ENCODE assay signal across 20 mouse cellular contexts in the genomic region with DNA sequence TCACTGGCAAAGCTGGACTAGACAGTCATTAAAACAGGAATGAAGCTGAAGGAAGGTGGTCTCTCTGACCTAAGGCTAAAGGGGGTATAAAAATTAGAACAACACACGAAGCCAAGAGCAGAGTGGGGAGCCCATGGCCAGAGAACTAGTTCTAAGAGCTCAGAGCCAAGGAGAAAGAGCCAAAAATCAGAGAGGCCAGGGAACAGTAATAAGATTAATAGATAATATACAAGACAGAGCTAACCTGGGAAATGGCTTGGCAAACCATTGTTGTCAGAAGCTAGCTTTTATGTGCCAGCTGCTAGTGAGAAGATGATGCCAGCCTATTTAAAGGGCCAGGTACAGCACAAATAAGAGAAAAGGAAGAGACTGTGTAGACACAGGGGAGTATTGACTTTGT.
DNase-seq lines count a peak whose midpoint lies in the region; ATAC-seq and TF ChIP-seq lines count a peak whose summit lies in the region.
"Had no signal": no experiment of that assay in that cellular context is flagged by ENCODE, and none has a peak within 500 bp of the region (broad histone marks: within the 10 kb centered on the region; RNA-seq: fewer than 3 reads in every experiment).

No protein-coding gene starts in this region.

- H3K4me2 ChIP-seq in hindbrain, postnatal 0 days (ENCODE audit: low read depth, low read length) = no peak overlapping the region
- no peak overlapping the region for H3K4me2 ChIP-seq in hindbrain, embryonic 13.5 days
- H3K4me2 ChIP-seq: embryonic facial prominence, embryonic 12.5 days; forebrain, embryonic 12.5 days had no signal

- no peak overlapping the region for H3K4me3 ChIP-seq in hindbrain, postnatal 0 days (ENCODE audit: low read length)
- no peak overlapping the region for H3K4me3 ChIP-seq in hindbrain, embryonic 13.5 days
- H3K4me3 ChIP-seq: embryonic facial prominence, embryonic 10.5 days; embryonic facial prominence, embryonic 12.5 days; forebrain, embryonic 10.5 days; forebrain, embryonic 12.5 days had no signal

- ATAC-seq in hindbrain, postnatal 0 days = no peak
- ATAC-seq in hindbrain, embryonic 13.5 days (ENCODE audit: low FRiP score) = no peak
- ATAC-seq: activated CD4-positive, CD25-positive, alpha-beta regulatory T cell, adult 4 months; forebrain, embryonic 14.5 days; forebrain, embryonic 16.5 days had no signal

- peak; percentile 67 to 69 for DNase-seq in cerebellum, postnatal 10 days
- no peak for DNase-seq in cerebellum, adult 8-10 months
- DNase-seq in hindbrain, postnatal 0 days (ENCODE audit: low spot score) = peak; percentile 26
- DNase-seq in brain, adult 2 months (ENCODE audit: low read depth, low spot score) = peak; percentile 29
- peak; percentile 34 for DNase-seq in brain, embryonic 14.5 days (ENCODE audit: low read depth)
- no peak for DNase-seq in kidney, postnatal 36 days
- no peak for DNase-seq in T-cell, adult 2 months (ENCODE audit: low spot score)
- DNase-seq: adrenal gland, adult 8-10 months; adrenal gland, postnatal 14 days; adrenal gland, postnatal 36 days; cerebellum, adult 11-12 months; cerebellum, adult 9-11 months had no signal

- no peak for TF ChIP-seq CTCF in hindbrain, postnatal 0 days (IDR thresholded peaks at IDR 0.05; ENCODE audit: low read depth)
- no peak for TF ChIP-seq CTCF in brain, embryonic 14.5 days (IDR thresholded peaks at IDR 0.05; ENCODE audit: borderline replicate concordance, extremely low read depth, insufficient read depth, insufficient read length)

- 40% methylated on average over 1 of the region's 1 CpGs for WGBS in hindbrain, postnatal 0 days
- 81% methylated on average over 1 of the region's 1 CpGs for WGBS in hindbrain, embryonic 13.5 days

- no peaks in the 10 kb centered on the region for H3K27me3 ChIP-seq in hindbrain, postnatal 0 days (ENCODE audit: insufficient read depth, low read length)
- no peaks in the 10 kb centered on the region for H3K27me3 ChIP-seq in hindbrain, embryonic 13.5 days
- H3K27me3 ChIP-seq: embryonic facial prominence, embryonic 12.5 days; forebrain, embryonic 12.5 days had no signal

- no peaks in the 10 kb centered on the region for H3K9me3 ChIP-seq in hindbrain, postnatal 0 days (ENCODE audit: low read length)
- H3K9me3 ChIP-seq in hindbrain, embryonic 13.5 days = no peaks in the 10 kb centered on the region
- H3K9me3 ChIP-seq: embryonic facial prominence, embryonic 10.5 days; embryonic facial prominence, embryonic 12.5 days; forebrain, embryonic 10.5 days; forebrain, embryonic 12.5 days had no signal

- H3K9ac ChIP-seq in hindbrain, postnatal 0 days (replicated peaks; ENCODE audit: low read length) = no peak overlapping the region
- H3K9ac ChIP-seq in hindbrain, embryonic 13.5 days = no peak overlapping the region
- H3K9ac ChIP-seq: embryonic facial prominence, embryonic 12.5 days; forebrain, embryonic 12.5 days had no signal

- no peak overlapping the region for H3K27ac ChIP-seq in hindbrain, postnatal 0 days
- H3K27ac ChIP-seq in hindbrain, embryonic 13.5 days = no peak overlapping the region
- H3K27ac ChIP-seq: embryonic facial prominence, embryonic 10.5 days; embryonic facial prominence, embryonic 12.5 days; forebrain, embryonic 10.5 days; forebrain, embryonic 12.5 days had no signal

- no peaks in the 10 kb centered on the region for H3K4me1 ChIP-seq in hindbrain, postnatal 0 days (ENCODE audit: insufficient read depth, low read length)
- peaks cover 16% of the 10 kb centered on the region for H3K4me1 ChIP-seq in hindbrain, embryonic 13.5 days (replicated peaks)
- H3K4me1 ChIP-seq: embryonic facial prominence, embryonic 10.5 days; forebrain, embryonic 12.5 days had no signal

- H3K36me3 ChIP-seq in hindbrain, postnatal 0 days (ENCODE audit: insufficient read depth, low read length) = no peaks in the 10 kb centered on the region
- H3K36me3 ChIP-seq in hindbrain, embryonic 13.5 days = no peaks in the 10 kb centered on the region
- H3K36me3 ChIP-seq: embryonic facial prominence, embryonic 10.5 days; embryonic facial prominence, embryonic 12.5 days; forebrain, embryonic 10.5 days; forebrain, embryonic 12.5 days had no signal

- TF ChIP-seq POLR2A in brain, embryonic 14.5 days (IDR thresholded peaks at IDR 0.05; ENCODE audit: borderline replicate concordance, extremely low read depth, insufficient read depth, insufficient read length, poor library complexity, severe bottlenecking) = no peak

Comparison
In these comparisons a context has a peak if more than half of its experiments do, and no peak if none do; other contexts are left out.
1. DNase-seq: peak in cerebellum, postnatal 10 days (2 of 2), hindbrain, postnatal 0 days (single experiment), brain, adult 2 months (single experiment) and brain, embryonic 14.5 days (single experiment); none in cerebellum, adult 8-10 months (single experiment), kidney, postnatal 36 days (0 of 2) and T-cell, adult 2 months (single experiment).